Mouse (Mus musculus) hindbrain, embryonic 14.5 days (tissue): ENCODE results near the gene Klf17. TPM values are rescaled to one million over a fixed set of nuclear protein-coding genes. Genes with fewer than 3 reads are reported as not detected.

Experiments used
- ATAC-seq: fragments of 200-750 bp; cut with Nextera tagmentation; 2 replicates; pipeline ENCODE4 v1.8.0; 2017; ENCODE audit warnings: moderate number of reproducible peaks, mild to moderate bottlenecking, moderate TSS enrichment, moderate library complexity; ENCODE audit not compliant: low FRiP score
- DNase-seq: peaks from one replicate; pipeline ENCODE4 v3.0.0-alpha.2; 2015; ENCODE audit warnings: low spot score
- H3K27ac ChIP-seq: fragments of 300-500 bp; sonication (generic); 2 replicates; pipeline ENCODE4 v1.5.1; 2014; ENCODE audit warnings: mild to moderate bottlenecking, moderate library complexity
- H3K27me3 ChIP-seq: fragments of 300-500 bp; sonication (generic); 2 replicates; pipeline ENCODE4 v1.6.1; 2014; ENCODE audit warnings: mild to moderate bottlenecking, low read length, mixed read lengths; ENCODE audit not compliant: control insufficient read depth, insufficient read depth
- H3K36me3 ChIP-seq: fragments of 300-500 bp; sonication (generic); replicated peaks from 2 replicates; pipeline ENCODE4 v1.6.1; 2014; ENCODE audit not compliant: control insufficient read depth, insufficient read depth
- H3K4me1 ChIP-seq: fragments of 300-500 bp; sonication (generic); replicated peaks from 2 replicates; pipeline ENCODE4 v1.6.1; 2014; ENCODE audit warnings: antibody characterized with exemption, low read length, mixed read lengths; ENCODE audit not compliant: control insufficient read depth, insufficient read depth
- H3K4me2 ChIP-seq: fragments of 300-500 bp; sonication (generic); replicated peaks from 2 replicates; pipeline ENCODE4 v1.6.1; 2014; ENCODE audit warnings: mild to moderate bottlenecking, moderate library complexity
- H3K4me3 ChIP-seq: fragments of 300-500 bp; sonication (generic); replicated peaks from 2 replicates; pipeline ENCODE4 v1.5.1; 2014; ENCODE audit warnings: mild to moderate bottlenecking, low read length
- H3K9ac ChIP-seq: fragments of 300-500 bp; sonication (generic); 2 replicates; pipeline ENCODE4 v1.6.1; 2014
- H3K9me3 ChIP-seq: fragments of 300-500 bp; sonication (generic); 2 replicates; pipeline ENCODE4 v1.6.1; 2016; ENCODE audit warnings: low read length; ENCODE audit not compliant: control insufficient read depth
- WGBS: fragments of 180-500 bp; shearing (Covaris S2); extraction: QIAGEN DNeasy Blood & Tissue Kit; methylation state at CpG from one replicate; pipeline ENCODE4 v1.1.7; 2014; 5-methylcytosine and 5-hydroxymethylcytosine counted together
- polyA plus RNA-seq: library from polyadenylated mRNA; unstranded; fragments of >200 nt; fragmentation: Nextera tagmentation; extraction: Ambion mirVana; gene quantifications from 2 replicates; pipeline ENCODE4 v1.2.1, GENCODE M21; 2014

The Klf17 gene
- polyA plus RNA-seq, result not detected in 2 replicates

- H3K9me3 ChIP-seq, result no peaks in the 10 kb centered on the region
- ATAC-seq, result no peak
These were observed at the start of gene Klf17 for GRCm38 (mm10) chr4:117765416-117765815. Gene Klf17 (minus strand): TSS chr4:117765648.

GRCm38 (mm10) chr4:117814333-117814732 lies 48.9 kb upstream of the Klf17 start:
- H3K36me3 ChIP-seq, result no peaks in the 10 kb centered on the region
- H3K4me3 ChIP-seq, result no peak overlapping the region
- no peaks in the 10 kb centered on the region for H3K27me3 ChIP-seq
- peaks cover 7% of the 10 kb centered on the region; the same call in 1 of the 2 replicates for H3K9me3 ChIP-seq
- no peaks in the 10 kb centered on the region for H3K4me1 ChIP-seq
- ATAC-seq (no peak), DNase-seq (no peak)
- 21% methylated on average over 4 of the region's 4 CpGs for WGBS
- no peak overlapping the region for H3K27ac ChIP-seq
- H3K9ac ChIP-seq, result no peak overlapping the region
- no peak overlapping the region for H3K4me2 ChIP-seq

More at GRCm38 (mm10) chr4:117765416-117765815, at the start of gene Klf17:
- no peak for DNase-seq
- no peak within 1 kb of the TSS for H3K9ac ChIP-seq
- no peak within 1 kb of the TSS for H3K4me2 ChIP-seq
- no peaks in the 10 kb centered on the region for H3K4me1 ChIP-seq
- no peaks in the 10 kb centered on the region for H3K27me3 ChIP-seq
- H3K36me3 ChIP-seq, result no peaks in the 10 kb centered on the region
- H3K27ac ChIP-seq, result no peak within 1 kb of the TSS
- 71% methylated on average over 11 of the region's 12 CpGs for WGBS
- no peak within 1 kb of the TSS for H3K4me3 ChIP-seq

GRCm38 (mm10) chr4:117813591-117814192 lies 48.2 kb upstream of the Klf17 start:
- 70% methylated on average over 9 of the region's 9 CpGs for WGBS
- Histone ChIP-seq H3K4me2 (no peak overlapping the region), H3K27me3 (no peaks in the 10 kb centered on the region), H3K4me1 (no peaks in the 10 kb centered on the region), H3K36me3 (no peaks in the 10 kb centered on the region), H3K9ac (no peak overlapping the region), H3K27ac (no peak overlapping the region), H3K9me3 (peaks cover 7% of the 10 kb centered on the region; the same call in 1 of the 2 replicates), H3K4me3 (no peak overlapping the region)
- no peak for DNase-seq
- ATAC-seq, result no peak

GRCm38 (mm10) chr4:117810933-117811332 lies 45.5 kb upstream of the Klf17 start:
- ATAC-seq (no peak), DNase-seq (peak; percentile 40)
- Histone ChIP-seq H3K27ac (no peak overlapping the region), H3K9ac (no peak overlapping the region), H3K9me3 (no peaks in the 10 kb centered on the region), H3K4me3 (no peak overlapping the region), H3K27me3 (no peaks in the 10 kb centered on the region), H3K4me2 (no peak overlapping the region), H3K4me1 (no peaks in the 10 kb centered on the region), H3K36me3 (no peaks in the 10 kb centered on the region)
- 60% methylated on average over 2 of the region's 2 CpGs for WGBS

GRCm38 (mm10) chr4:117806992-117807391 lies 41.5 kb upstream of the Klf17 start:
- DNase-seq (no peak), ATAC-seq (no peak)
- Histone ChIP-seq H3K27me3 (no peaks in the 10 kb centered on the region), H3K9me3 (no peaks in the 10 kb centered on the region), H3K36me3 (no peaks in the 10 kb centered on the region), H3K4me3 (no peak overlapping the region), H3K9ac (no peak overlapping the region), H3K27ac (no peak overlapping the region), H3K4me2 (no peak overlapping the region), H3K4me1 (no peaks in the 10 kb centered on the region)
- 85% methylated on average over 5 of the region's 5 CpGs for WGBS

GRCm38 (mm10) chr4:117799904-117800303 lies 34.5 kb upstream of the Klf17 start:
- 85% methylated on average over 6 of the region's 6 CpGs for WGBS
- DNase-seq (no peak), ATAC-seq (no peak)
- Histone ChIP-seq H3K27me3 (no peaks in the 10 kb centered on the region), H3K9ac (no peak overlapping the region), H3K27ac (no peak overlapping the region), H3K36me3 (no peaks in the 10 kb centered on the region), H3K4me1 (no peaks in the 10 kb centered on the region), H3K4me2 (no peak overlapping the region), H3K4me3 (no peak overlapping the region), H3K9me3 (no peaks in the 10 kb centered on the region)

- DNase-seq, result no peak
- no peak for ATAC-seq
- Histone ChIP-seq H3K36me3 (no peaks in the 10 kb centered on the region), H3K27ac (no peak overlapping the region), H3K9ac (no peak overlapping the region), H3K9me3 (no peaks in the 10 kb centered on the region), H3K27me3 (no peaks in the 10 kb centered on the region), H3K4me2 (no peak overlapping the region), H3K4me1 (no peaks in the 10 kb centered on the region), H3K4me3 (no peak overlapping the region)
- 67% methylated on average over 10 of the region's 10 CpGs for WGBS
These were observed 22.9 kb upstream of the Klf17 start for GRCm38 (mm10) chr4:117788308-117788707.

- Histone ChIP-seq H3K36me3 (no peaks in the 10 kb centered on the region), H3K4me1 (no peaks in the 10 kb centered on the region), H3K4me3 (no peak overlapping the region), H3K4me2 (peak overlapping the region; percentile 29), H3K9ac (no peak overlapping the region), H3K27ac (no peak overlapping the region), H3K27me3 (no peaks in the 10 kb centered on the region), H3K9me3 (no peaks in the 10 kb centered on the region)
- WGBS, result 34% methylated on average over 8 of the region's 8 CpGs
- ATAC-seq (peak; percentile 69; the same call in 1 of the 2 replicates), DNase-seq (no peak)
These were observed 21.5 kb upstream of the Klf17 start for GRCm38 (mm10) chr4:117786963-117787362.

GRCm38 (mm10) chr4:117782908-117783307 lies 17.5 kb upstream of the Klf17 start:
- Histone ChIP-seq H3K27me3 (no peaks in the 10 kb centered on the region), H3K36me3 (no peaks in the 10 kb centered on the region), H3K27ac (no peak overlapping the region), H3K9ac (no peak overlapping the region), H3K4me3 (no peak overlapping the region), H3K4me1 (no peaks in the 10 kb centered on the region; the same call in 1 of the 2 replicates), H3K9me3 (no peaks in the 10 kb centered on the region), H3K4me2 (no peak overlapping the region)
- no peak for DNase-seq
- WGBS, result 89% methylated on average over 3 of the region's 3 CpGs
- no peak for ATAC-seq

GRCm38 (mm10) chr4:117772960-117773359 lies 7.5 kb upstream of the Klf17 start:
- H3K9ac ChIP-seq, result no peak overlapping the region
- H3K27me3 ChIP-seq, result no peaks in the 10 kb centered on the region
- no peak overlapping the region for H3K4me3 ChIP-seq
- no peak overlapping the region for H3K27ac ChIP-seq
- H3K9me3 ChIP-seq, result no peaks in the 10 kb centered on the region
- ATAC-seq, result no peak
- 77% methylated on average over 9 of the region's 9 CpGs for WGBS
- H3K36me3 ChIP-seq, result no peaks in the 10 kb centered on the region
- H3K4me1 ChIP-seq, result no peaks in the 10 kb centered on the region
- DNase-seq, result no peak
- H3K4me2 ChIP-seq, result no peak overlapping the region
